Mouse (Mus musculus): ENCODE measurements at regions not wholly inside any gene's neighbourhood (a gene's known extent, or its start where the extent isn't known, plus 50 kb on each side); places are given as distances from the start of the nearest gene placed in this dataset.

- DNase-seq (ENCODE audit: low spot score in 2 of 2): no peak
These were observed 50.9 kb upstream of the 1810046K07Rik start for GRCm38 (mm10) chr9:51379589-51379988.

- DNase-seq (ENCODE audit: low spot score in 2 of 2): no peak
These were observed 65.2 kb upstream of the 1810046K07Rik start for GRCm38 (mm10) chr9:51393921-51394320.

- DNase-seq (ENCODE audit: low spot score in 2 of 2): peak; percentile 78 to 79
These were observed 65.7 kb upstream of the 1810046K07Rik start for GRCm38 (mm10) chr9:51394372-51394771.

GRCm38 (mm10) chr9:51396801-51397200, 68.1 kb upstream of the 1810046K07Rik start:
- no peak for DNase-seq (ENCODE audit: low spot score in 2 of 2)

- no peak for DNase-seq (ENCODE audit: low spot score in 2 of 2)
These were observed 69.0 kb upstream of the 1810046K07Rik start for GRCm38 (mm10) chr9:51397589-51398220.

- no peak for DNase-seq (ENCODE audit: low spot score in 2 of 2)
These were observed 70.2 kb upstream of the 1810046K07Rik start for GRCm38 (mm10) chr9:51398886-51399285.

GRCm38 (mm10) chr9:51399356-51399755, 70.6 kb upstream of the 1810046K07Rik start:
- DNase-seq (ENCODE audit: low spot score in 2 of 2): no peak

GRCm38 (mm10) chr9:51401779-51402178, 73.1 kb upstream of the 1810046K07Rik start:
- no peak for DNase-seq (ENCODE audit: low spot score in 2 of 2)

GRCm38 (mm10) chr9:51407978-51408377, 79.3 kb upstream of the 1810046K07Rik start:
- no peak for DNase-seq (ENCODE audit: low spot score in 2 of 2)

GRCm38 (mm10) chr9:51418923-51419482, 90.3 kb upstream of the 1810046K07Rik start:
- no peak for DNase-seq (ENCODE audit: low spot score in 2 of 2)

GRCm38 (mm10) chr9:51422553-51422952, 93.8 kb upstream of the 1810046K07Rik start:
- peak in 1 of 2 experiments; percentile 38 for DNase-seq (ENCODE audit: low spot score in 2 of 2)

GRCm38 (mm10) chr9:51423341-51423740, 94.6 kb upstream of the 1810046K07Rik start:
- peak; percentile 50 to 84 for DNase-seq (ENCODE audit: low spot score in 2 of 2)

- no peak for DNase-seq (ENCODE audit: low spot score in 2 of 2)
These were observed 101.7 kb upstream of the 1810046K07Rik start for GRCm38 (mm10) chr9:51430426-51430825.

GRCm38 (mm10) chr9:51437130-51437529, 108.4 kb upstream of the 1810046K07Rik start:
- DNase-seq (ENCODE audit: low spot score in 2 of 2): no peak

GRCm38 (mm10) chr9:51441773-51442381, 113.2 kb upstream of the 1810046K07Rik start:
- DNase-seq (ENCODE audit: low spot score in 2 of 2): peak; percentile 68 to 85

- DNase-seq (ENCODE audit: low spot score in 2 of 2): no peak
These were observed 127.0 kb upstream of the 1810046K07Rik start for GRCm38 (mm10) chr9:51455690-51456089.

GRCm38 (mm10) chr9:51462463-51463024, 133.8 kb upstream of the 1810046K07Rik start:
- no peak for DNase-seq (ENCODE audit: low spot score in 2 of 2)

- DNase-seq (ENCODE audit: low spot score in 2 of 2): no peak
These were observed 141.3 kb upstream of the 1810046K07Rik start for GRCm38 (mm10) chr9:51470031-51470430.

GRCm38 (mm10) chr9:51476511-51477056, 147.9 kb upstream of the 1810046K07Rik start:
- no peak for DNase-seq (ENCODE audit: low spot score in 2 of 2)

- no peak for DNase-seq (ENCODE audit: low spot score in 2 of 2)
These were observed 159.1 kb upstream of the 1810046K07Rik start for GRCm38 (mm10) chr9:51487840-51488239.

GRCm38 (mm10) chr9:51507265-51507913, 178.7 kb upstream of the 1810046K07Rik start:
- peak; percentile 33 to 56 for DNase-seq (ENCODE audit: low spot score in 2 of 2)

GRCm38 (mm10) chr9:51517643-51518042, 188.9 kb upstream of the 1810046K07Rik start:
- DNase-seq (ENCODE audit: low spot score in 2 of 2): peak; percentile 44 to 47

All from right cerebral cortex, postnatal 10 days (tissue).